Mouse (Mus musculus) adrenal gland, adult (tissue): ENCODE results near the gene Slc5a10.
A peak's percentile ranks its signal among the peaks of the same experiment; 100 is the strongest.

Experiments
- DNase-seq, 2 experiments: peaks; one replicate each; pipeline ENCODE4 v3.0.0; 2022 to 2023; ENCODE audit warnings: low spot score in 1 of 2; ENCODE audit not compliant: inconsistent age in 2 of 2

Gene Slc5a10

DNA sequence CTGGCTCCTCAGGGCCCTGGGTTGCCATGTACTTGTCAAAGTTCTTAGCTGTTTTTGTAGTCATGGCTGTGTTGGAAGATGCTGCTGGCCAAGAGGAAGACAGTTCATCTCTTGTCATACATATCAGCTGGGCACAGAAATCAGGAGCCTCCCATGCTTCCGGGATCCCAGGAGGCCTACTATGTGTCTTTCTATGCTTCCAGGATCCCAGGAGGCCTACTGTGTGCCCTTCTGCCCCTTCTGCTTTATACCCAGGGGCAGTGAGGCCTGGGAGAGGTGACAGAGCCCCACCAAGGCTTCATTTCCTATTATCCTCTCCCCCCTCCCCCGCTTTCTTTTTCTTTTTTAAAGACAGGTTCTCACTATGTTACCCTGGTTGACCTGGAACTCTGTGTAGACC, 15.0 kb downstream of the Slc5a10 start:
- DNase-seq, result no peak

DNA sequence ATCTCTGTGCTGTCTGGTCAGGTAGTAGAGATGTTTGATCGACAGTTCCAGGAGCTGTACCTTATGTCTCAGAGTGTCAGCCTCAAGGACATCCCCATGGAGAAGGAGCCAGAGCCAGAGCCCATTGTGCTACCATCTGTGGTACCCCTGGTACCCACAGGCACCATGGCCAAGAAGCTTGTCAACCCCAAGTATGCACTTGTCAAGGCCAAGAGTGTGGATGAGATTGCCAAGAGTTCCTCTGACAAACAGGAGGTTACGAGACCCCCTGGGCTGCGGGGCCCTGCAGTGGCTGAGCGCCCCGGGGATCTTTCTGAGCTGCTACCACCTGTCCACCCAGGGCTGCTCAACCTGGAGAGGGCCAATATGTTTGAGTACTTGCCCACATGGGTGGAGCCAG, 18.1 kb downstream of the Slc5a10 start:
- no peak for DNase-seq

DNA sequence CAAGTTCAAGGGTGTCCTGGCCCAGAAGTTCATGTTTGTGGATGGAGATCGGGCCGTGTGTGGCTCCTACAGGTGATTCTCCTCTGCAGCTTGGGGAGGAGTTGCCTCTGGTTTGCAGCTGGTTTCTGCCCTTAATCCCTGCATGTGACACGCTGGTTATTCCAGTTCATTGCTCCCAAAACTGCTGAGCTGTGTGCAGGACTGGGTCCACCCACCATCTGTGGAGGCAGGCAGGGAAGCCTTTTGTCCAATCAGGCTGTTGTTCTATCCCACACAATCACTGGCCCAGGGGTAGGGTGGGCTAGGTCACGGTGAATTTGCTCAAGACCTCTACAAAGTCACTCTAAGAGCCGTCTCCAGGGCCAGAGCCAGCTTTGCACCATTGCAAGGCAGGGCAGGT, 18.9 kb downstream of the Slc5a10 start:
- DNase-seq, result no peak

DNA sequence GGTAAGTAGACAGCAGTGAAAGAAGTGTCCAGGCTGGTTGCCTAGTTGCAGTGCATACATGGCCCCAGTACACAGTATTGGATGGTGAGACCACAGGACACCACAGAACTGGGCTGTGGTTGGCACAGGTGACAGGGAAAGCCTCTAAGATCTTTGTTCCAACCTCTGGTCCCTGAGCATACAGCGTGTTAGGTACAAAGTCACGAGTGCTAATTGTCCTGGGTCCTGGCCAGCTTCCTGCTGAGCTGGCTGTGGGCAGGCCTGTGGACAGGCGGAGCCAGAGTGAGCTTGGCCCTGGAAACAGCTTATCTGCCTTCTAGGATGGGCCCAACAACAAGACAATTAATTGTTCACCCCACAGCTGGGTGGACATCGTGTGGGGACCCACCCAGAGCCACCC, 20.7 kb downstream of the Slc5a10 start:
- DNase-seq, result peak in 1 of 2 experiments; percentile 56

DNA sequence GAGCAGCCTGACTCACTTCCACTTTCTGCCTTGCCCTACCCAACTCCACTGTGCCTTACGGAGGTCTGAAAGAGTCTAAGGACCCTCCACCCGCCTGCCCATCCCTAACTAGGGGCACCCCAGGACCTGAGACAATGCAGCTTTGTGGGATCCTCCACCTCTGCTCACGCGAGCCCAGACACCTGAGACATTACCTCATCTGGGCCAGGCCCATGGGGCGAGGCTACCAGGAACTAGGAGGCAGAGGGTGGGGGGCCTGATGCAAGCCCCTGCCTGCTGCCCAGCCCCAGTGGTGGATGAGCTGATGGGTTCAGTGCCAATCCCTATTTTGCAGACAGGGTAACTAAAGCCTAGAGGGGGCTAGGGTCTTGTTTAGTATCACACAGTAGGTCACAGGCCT, 21.2 kb downstream of the Slc5a10 start:
- no peak for DNase-seq

DNA sequence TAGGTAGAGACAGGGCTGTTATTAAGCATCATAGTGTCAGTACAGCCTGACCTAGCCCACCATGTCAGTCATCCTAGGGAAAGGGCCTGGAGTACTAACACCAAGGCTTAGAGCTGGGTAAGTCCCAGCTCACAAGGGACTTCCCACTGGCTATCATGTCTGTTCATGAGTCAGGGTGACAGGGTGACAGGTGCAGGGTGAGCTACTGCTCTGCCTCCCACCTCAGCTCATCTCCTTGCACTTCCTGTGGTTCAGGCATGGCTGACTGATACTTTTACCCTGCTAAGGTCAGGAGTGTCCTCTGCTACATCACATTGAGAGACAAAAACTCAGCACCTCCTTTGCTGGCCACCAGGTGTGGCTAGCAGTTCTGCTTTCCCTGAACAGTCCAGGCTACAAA, 21.8 kb downstream of the Slc5a10 start:
- DNase-seq, result no peak

DNA sequence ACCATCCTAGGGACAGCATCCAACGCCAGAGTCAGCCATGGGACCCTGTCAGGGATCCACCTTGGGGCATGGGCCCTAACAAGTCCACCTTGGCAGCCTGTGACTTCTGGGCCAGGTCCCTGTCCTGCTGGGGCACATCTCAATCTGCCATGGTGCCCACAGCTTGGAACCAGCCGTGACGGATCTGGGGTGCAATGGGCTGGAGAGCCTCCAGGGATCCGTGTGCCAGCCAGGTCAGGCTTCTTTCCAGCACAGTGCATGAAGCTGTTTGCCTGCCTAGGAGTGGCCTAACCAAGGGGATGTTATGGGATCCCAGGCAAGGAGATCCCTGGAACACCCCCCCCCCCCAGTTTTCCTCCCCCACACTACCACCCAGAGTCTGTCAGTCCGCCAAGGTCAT, 27.6 kb downstream of the Slc5a10 start:
- DNase-seq, result no peak

DNA sequence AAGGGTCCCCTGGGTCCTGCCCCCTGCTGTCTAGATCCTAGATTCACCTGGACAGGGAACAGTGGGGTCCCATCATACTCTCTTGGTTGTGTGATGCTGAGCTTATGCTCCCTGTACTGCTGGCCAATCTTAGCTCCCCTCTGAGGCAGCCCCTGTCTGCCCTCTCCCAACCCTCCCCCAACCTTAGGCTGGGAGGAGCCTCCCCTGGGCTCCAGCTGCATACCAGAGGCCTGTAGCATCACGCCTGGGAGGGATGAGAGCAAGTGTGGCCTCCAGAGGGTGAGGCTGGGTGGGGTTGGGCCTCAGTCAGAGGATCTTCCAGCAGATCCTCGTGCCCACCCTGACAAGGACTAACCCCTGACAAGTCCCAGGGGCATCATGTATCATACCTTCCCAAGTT, 33.0 kb downstream of the Slc5a10 start:
- no peak for DNase-seq

DNA sequence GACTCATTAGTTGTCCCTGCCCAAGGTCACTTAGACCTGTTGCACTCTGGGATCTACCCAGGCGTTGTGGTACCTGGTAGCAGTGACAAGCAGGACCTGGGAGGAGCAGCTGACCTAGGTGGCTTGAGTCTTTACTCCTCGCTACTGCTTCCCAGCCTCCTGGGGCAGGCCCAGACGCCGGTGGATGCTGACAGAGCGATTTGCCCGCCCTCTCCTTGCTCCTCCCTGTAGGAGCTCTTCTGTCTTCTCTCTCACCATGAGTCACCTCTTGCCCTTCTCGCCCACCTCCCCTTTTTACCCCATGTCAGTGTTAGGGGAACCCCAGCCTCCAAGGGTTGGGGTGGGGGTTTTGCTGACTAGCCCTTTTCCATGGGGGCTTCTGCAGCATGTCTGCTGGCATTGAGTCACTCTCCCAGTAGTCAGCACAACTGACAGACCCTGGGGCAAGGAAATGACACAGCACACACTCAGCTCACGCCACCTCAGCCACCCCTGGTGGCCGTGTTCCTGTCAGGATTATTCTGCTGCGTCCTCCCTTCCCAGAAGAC, 33.6 kb downstream of the Slc5a10 start:
- DNase-seq, result no peak

DNA sequence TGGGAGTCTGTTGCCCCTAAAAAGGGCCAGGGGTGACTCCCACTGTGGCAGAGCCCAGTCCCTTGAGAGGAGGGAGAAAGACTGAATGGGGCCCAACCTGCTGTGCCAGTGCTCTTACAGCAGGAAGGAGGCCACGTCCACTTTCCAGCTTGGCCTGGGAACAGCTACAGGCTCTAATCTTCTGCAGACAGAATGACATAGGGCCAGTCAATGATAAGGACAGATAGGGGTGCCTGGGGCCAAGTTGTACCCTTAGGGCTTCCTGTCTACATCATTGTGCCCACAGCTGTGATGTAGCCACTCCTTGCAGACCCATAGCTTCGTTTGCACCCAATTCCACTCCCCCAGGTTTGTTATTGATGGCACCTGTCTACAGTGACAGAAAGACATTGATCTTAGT, 34.5 kb downstream of the Slc5a10 start:
- DNase-seq, result no peak

DNA sequence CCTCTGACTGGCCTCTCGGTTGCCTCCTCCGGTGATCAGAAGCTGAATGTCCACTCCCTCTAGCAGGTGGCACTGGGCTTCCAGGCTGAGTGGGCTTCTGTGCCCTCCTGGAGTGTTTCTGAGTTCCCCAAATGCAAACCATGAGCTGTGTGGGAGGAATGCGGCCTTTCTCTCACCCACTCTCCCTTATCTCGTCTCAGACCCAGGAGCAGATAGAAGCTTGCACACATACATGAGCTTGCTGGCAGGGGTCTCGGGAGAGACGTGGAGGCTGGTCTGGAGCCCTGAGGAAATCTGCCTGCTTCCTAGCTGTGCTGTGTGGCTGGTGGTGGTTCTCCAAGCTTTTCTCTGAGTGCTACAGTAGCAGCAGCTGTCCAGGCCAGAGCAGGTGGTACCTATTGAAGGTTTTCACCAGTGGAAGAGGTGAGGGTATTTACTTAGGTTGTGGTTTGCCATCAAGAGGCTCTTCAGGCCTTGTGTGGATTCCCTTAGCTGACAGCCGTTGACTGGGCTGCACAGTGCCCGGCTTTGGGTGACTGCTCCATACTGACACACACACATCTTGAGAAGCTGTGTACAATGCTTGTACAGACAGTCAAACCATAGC, 35.4 kb downstream of the Slc5a10 start:
- DNase-seq, result no peak

DNA sequence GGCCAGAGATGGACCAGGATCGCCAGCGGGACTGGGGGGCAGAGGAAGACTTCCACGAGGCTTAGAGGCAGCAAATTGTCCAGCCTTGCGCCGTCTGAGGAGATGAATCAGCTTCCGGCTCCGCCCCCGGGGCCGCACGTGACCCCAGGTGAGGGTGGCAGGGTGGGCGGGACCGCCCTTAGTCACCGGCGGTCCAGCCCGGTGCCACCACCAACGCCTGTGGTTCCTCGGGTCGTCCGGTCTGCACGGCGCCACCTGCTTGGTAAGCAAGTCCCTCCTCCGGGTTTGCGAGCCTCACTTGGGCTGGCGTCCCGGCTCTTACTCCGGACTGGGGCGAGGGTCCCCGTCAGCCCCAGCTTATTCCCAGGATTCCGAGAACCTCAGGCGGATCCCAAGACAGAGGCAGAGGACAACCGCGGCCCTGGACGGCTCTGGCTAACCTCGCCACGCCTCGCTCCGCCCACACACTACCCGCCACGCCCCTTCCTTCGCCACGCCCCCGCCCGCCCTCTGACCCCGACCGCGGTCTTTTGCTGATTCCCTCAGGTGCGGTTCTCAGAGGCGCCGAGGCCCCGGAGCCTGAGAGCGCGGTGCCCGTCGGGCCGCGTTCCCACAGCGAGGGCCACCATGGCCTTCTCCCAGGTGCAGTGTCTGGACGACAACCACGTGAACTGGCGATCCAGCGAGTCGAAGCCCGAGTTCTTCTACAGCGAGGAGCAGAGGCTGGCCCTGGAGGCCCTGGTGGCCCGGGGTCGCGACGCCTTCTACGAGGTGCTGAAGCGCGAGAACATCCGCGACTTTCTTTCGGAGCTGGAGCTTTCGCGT, 36.5 kb downstream of the Slc5a10 start, which contains the start of gene Fam83g:
TSS of gene Fam83g (plus strand) at position 185 of the 825 bp plus-strand sequence.
- DNase-seq, result peak; percentile 68 to 92

DNA sequence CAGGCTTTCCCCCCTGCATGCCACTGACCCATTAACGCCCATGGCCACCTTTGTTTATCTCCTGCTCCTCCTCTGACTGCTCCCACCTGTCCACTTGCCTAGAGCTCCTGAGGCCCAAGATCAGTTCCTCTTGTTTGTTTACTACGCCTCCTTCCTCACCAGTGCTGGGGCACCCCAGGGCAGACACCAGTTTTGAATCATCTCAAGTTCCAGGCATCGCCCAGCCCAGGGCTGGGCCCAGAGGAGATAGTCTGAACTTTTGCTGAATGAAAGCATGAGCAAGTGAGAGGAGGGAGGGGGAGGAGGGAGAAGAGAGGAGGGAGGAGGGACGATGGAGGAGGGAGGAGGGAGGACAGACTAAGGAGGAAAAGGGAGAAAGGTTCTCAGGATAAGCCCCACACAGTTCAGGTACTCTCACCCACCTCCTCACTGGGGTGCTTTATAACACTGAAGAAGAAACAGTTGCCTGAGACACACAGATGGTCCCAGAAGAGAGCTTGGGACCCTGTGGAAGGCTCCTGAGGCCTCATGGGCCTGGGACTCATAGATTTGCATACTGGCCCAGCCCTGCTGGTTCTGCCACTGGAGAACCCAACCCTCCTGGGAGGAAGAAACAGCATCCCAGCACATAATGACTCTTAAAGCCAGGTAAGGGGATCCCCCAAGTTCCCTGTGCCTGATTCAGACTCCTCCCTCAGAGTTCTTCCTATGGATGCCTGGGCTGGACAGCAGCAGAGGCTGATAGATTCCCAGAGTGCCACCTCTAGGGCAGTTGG, 41.3 kb downstream of the Slc5a10 start:
- DNase-seq, result no peak

DNA sequence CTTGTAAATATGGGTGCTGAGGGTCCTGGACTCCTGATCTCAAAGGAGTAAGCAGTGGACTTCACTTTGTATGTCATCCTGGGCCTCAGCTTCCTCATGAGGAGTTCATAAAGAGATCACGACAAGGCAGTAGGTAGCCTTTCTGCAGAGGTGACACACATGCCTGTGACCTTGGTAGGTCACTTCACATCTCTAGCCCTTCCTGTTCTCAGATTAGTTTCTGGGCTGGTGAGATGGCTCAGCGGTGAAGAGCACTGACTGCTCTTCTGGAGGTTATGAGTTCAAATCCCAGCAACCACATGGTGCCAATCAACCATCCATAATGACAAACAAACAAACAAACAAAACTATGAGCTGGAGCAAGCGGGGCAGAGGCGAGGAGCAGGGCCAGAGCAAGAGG, 42.9 kb downstream of the Slc5a10 start:
- no peak for DNase-seq

DNA sequence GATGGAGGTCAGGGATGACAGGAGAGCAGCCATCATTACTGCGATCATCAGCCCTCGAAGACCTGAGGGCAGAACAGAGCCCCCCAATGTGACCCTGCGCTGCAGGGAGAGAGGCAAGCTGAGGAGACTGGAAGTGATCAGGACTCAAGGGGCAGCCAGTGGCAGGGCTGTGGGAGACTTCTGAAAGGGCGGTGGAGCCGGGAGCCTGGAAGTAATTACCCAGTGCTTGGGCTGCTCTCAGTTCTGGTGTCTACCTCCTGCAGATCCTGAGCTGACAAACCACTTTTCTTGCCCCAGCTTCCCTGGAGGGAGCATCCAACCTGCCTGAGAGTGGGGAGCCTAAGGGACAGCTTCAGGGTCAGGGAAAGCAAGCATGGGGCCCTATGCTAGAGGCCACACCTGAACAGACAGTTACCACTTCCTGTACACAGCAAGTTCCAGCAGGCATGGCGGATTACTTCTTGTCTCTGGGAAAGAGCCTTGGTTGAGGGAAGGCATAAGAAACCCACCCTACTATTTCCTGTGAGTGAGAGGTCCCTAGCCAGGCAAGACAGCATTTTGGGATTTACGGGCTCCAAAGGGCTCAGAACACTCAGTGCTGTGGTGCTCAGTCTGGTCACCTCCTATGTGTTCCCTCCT, 44.3 kb downstream of the Slc5a10 start:
- DNase-seq, result no peak

DNA sequence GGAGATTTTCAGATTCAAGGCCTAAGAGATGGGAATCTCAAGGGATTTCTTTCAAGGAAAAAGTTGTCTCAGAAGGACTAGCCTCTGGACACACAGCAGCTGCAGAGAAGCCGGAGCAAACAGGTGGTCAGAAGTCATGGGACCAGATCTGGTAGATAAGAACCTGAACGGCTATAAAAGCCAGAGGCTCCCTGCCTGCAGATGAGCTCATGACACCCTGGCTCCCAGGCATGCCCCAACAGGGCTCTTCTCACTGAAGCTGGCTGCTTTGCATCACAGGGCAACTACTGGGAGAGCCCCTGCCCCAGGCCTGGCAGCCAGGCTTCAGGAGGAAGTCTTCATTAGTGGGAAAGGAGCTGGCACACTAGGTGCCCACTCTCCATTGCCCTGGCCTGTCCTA, 45.3 kb downstream of the Slc5a10 start:
- no peak for DNase-seq

DNA sequence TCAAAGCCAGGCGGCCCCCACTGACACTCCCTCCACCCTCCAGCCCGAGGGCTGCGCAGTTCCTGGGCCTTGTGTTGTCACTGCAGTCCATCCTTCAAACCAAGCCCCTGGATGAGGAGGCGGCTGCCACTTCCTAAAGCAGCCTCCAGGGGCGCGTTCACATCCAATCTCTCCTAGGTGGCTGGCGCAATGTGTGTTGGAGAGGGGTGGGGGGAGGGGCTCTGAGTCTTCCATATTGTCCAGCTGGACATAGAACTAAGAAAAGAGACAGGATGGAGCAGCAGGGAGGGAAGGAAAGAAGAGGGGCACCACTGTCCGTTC, 45.8 kb downstream of the Slc5a10 start:
- no peak for DNase-seq

DNA sequence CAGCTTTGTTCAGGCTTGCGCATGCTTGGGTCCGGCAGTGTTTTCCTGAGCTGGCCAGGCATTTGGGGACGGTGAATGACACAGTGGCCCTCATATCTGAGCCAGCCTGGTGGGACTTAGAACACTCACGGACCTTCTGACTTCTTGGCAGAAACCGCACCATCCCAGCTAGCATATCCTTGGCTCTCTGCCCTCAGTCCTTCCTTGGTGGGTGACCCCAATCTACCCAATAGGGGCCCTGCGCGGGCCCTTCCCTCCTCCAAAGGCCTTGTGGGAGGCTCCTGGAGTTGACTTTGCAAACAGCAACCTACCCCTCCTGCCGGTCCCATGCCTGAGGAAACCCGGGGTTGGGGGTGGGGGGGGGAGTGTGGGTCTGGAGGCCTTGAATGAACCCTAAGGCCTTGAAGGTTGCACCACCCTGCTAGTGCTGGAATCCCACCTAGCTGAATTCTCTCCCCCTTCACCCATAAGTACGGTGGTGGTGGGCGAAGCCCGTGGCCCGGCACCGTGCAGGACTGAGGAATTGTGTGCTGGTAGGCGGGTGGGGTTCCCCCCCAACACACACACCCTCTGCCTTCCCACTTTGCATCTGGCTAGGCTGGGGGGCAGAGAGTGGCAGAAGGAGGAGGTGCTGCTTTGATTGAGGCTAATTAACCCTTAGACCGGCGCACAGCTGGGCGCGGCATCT, 46.3 kb downstream of the Slc5a10 start:
- DNase-seq, result peak in 1 of 2 experiments; percentile 45

DNA sequence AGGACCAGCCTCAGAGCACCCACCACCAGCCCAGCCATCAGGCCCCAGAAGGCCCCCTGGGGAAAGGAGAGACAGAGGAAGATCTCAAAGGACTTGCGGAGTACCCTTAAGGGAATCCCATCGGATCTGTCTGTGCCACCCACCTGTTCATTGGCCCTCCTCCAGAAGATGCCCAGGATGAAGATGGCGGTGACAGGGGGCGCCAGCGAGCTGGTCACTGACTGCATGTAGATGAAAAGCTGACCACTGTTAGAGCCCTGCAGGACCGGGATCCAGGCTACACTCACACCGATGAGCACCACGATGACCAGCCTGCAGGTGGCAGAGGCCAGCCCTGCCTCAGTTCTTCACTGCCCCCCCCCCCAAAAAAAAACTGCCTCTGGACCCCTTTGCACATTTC, 46.9 kb downstream of the Slc5a10 start:
- peak; percentile 36 to 76 for DNase-seq

DNA sequence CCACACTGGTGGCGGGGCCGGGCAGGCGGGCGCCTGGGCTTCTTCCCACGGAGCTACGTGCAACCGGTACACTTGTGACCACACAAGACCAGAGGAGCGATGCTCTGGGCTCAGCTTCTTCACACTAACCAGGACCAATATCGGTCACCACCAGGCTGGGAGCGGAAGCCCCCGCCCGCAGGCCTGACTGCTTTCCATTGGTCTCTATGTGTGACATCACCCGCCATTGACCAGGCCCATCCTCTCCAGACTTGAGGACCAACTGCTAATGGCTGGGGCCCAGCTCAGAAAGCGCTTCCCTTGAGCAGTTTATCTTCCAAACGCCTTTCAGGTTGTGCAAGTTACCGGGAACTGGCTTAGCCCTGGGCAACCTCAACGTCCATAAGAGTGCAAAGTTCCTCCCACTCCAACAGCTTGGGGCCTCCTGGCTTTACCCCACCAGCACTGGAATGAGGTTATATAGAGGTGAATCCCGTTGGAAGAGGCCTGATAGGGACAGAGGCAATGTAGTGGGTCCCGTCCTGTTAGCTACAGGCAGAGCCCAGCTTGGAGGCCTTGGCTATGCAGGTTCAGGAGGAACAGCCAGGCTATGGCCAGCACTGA, 48.7 kb downstream of the Slc5a10 start:
- no peak for DNase-seq
